Mouse (Mus musculus) midbrain, embryonic 12.5 days (tissue): Measurements from ENCODE around the gene Skap2. TPM values are rescaled to one million over a fixed set of nuclear protein-coding genes. Genes with fewer than 3 reads are reported as not detected.

Experiments used
- ATAC-seq: fragments of 200-750 bp; cut with Nextera tagmentation; 2 replicates; pipeline ENCODE4 v1.8.0; 2017; ENCODE audit warnings: low read depth, moderate TSS enrichment, moderate library complexity; ENCODE audit not compliant: low FRiP score
- H3K27ac ChIP-seq: fragments of 300-500 bp; sonication (generic); replicated peaks from 2 replicates; pipeline ENCODE4 v1.5.1; 2016; ENCODE audit warnings: mild to moderate bottlenecking
- H3K27me3 ChIP-seq: fragments of 300-500 bp; sonication (generic); 2 replicates; pipeline ENCODE4 v1.6.1; 2016; ENCODE audit warnings: mild to moderate bottlenecking
- H3K36me3 ChIP-seq: fragments of 300-500 bp; sonication (generic); 2 replicates; pipeline ENCODE4 v1.6.1; 2016
- H3K4me1 ChIP-seq: fragments of 300-500 bp; sonication (generic); 2 replicates; pipeline ENCODE4 v1.6.1; 2016
- H3K4me2 ChIP-seq: fragments of 300-500 bp; sonication (generic); replicated peaks from 2 replicates; pipeline ENCODE4 v1.6.1; 2016; ENCODE audit warnings: mild to moderate bottlenecking, moderate library complexity
- H3K4me3 ChIP-seq: fragments of 300-500 bp; sonication (generic); 2 replicates; pipeline ENCODE4 v1.5.1; 2016; ENCODE audit warnings: mild to moderate bottlenecking
- H3K9ac ChIP-seq: fragments of 300-500 bp; sonication (generic); replicated peaks from 2 replicates; pipeline ENCODE4 v1.6.1; 2016; ENCODE audit warnings: mild to moderate bottlenecking, moderate library complexity
- H3K9me3 ChIP-seq: fragments of 300-500 bp; sonication (generic); 2 replicates; pipeline ENCODE4 v1.6.1; 2016; ENCODE audit warnings: mild to moderate bottlenecking
- WGBS: fragments of 180-500 bp; shearing (Covaris S2); methylation state at CpG from one replicate; pipeline ENCODE4 v1.1.7; 2016; 5-methylcytosine and 5-hydroxymethylcytosine counted together
- polyA plus RNA-seq: library from polyadenylated mRNA; unstranded; fragments of >200 nt; fragmentation: Nextera tagmentation; extraction: Ambion mirVana; gene quantifications from 2 replicates; pipeline ENCODE4 v1.2.1, GENCODE M21; 2016

Skap2 gene
- polyA plus RNA-seq, 1 experiment from 2014 or later, result 7.9 TPM

DNA sequence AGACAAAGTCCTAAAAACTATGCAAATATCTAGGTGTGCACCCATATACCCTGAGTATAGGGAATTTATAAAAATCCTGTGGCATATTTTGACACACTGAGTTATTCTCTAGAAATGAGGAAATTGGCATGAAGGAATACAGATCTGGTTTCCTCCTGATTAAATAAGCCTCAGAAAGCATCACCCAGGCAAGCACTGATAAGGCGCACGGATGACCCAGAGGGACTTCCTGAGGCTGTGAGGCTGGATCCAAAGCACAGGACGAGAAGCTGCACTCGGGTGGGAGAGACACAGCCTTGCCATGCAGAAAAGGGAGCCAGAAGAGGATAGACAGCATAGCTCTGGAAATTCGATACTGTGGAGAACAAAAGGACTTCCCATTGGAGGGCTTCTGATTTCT, 12.4 kb upstream of the Skap2 start:
- ATAC-seq, result no peak
- Histone ChIP-seq H3K4me2 (no peak overlapping the region), H3K4me1 (no peaks in the 10 kb centered on the region), H3K4me3 (no peak overlapping the region), H3K9ac (no peak overlapping the region), H3K9me3 (0 out of 2 replicates have a peak, but pooled peaks cover 4% of the 10 kb centered on the region), H3K27me3 (no peaks in the 10 kb centered on the region), H3K36me3 (no peaks in the 10 kb centered on the region), H3K27ac (no peak overlapping the region)
- 61% methylated on average over 5 of the region's 5 CpGs for WGBS

DNA sequence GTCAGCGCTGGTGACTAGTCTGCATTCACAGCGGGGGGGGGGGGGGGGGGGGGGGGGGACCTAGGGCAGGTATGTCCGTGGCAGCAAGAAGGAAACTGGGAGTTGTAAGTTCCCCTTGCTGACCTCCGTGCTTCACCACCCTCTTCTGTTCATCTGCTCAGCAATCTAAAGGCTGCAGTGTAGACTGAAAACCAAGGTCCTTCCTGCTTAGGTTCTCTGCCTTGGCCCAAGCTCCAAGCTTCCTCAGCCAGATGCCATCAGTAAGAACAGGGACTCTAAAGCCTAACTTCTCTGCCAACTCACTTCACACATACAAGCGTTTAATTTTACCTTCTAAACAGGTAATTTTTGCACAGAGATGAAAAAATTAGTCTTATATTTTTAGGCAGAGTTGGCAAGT, 10.0 kb upstream of the Skap2 start:
- 66% methylated on average over 3 of the region's 5 CpGs for WGBS
- no peak for ATAC-seq
- 0 out of 2 replicates have a peak, but pooled peaks cover 2% of the 10 kb centered on the region for H3K9me3 ChIP-seq
- no peak overlapping the region for H3K4me2 ChIP-seq
- H3K4me1 ChIP-seq, result no peaks in the 10 kb centered on the region
- H3K36me3 ChIP-seq, result no peaks in the 10 kb centered on the region
- H3K27me3 ChIP-seq, result no peaks in the 10 kb centered on the region
- no peak overlapping the region for H3K27ac ChIP-seq
- H3K4me3 ChIP-seq, result no peak overlapping the region
- H3K9ac ChIP-seq, result no peak overlapping the region

DNA sequence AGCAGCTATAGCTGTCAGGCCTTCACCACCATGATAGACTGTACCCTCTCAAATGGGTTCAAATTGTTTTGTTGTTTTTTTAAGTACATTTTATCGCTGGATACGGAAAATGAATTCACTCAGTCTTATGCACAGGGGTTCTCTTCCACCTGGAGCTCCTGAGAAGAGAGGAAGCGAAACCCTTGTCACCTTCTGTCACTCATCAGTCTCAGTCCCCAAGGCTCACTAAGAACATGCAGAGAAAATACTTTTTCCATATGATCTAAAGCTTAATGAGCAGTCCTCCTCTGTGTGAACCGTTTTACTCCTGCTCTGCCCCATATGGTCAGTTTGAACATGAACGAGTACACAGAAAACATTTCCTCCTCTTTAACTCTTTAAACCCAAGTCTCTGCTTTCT, 7.9 kb upstream of the Skap2 start:
- no peak overlapping the region for H3K27ac ChIP-seq
- no peak overlapping the region for H3K9ac ChIP-seq
- H3K4me1 ChIP-seq, result no peaks in the 10 kb centered on the region
- H3K4me3 ChIP-seq, result no peak overlapping the region
- ATAC-seq, result no peak
- H3K36me3 ChIP-seq, result no peaks in the 10 kb centered on the region
- H3K9me3 ChIP-seq, result no peaks in the 10 kb centered on the region
- WGBS, result 87% methylated on average over 5 of the region's 5 CpGs
- no peaks in the 10 kb centered on the region for H3K27me3 ChIP-seq
- H3K4me2 ChIP-seq, result no peak overlapping the region

GRCm38 (mm10) chr6:52013245-52013945, 1.0 kb upstream of the Skap2 start:
- H3K27me3 ChIP-seq, result peaks cover 39% of the 10 kb centered on the region
- 15% methylated on average over 3 of the region's 3 CpGs for WGBS
- H3K9ac ChIP-seq, result peak overlapping the region; percentile 45; the same call in 1 of the 2 replicates
- H3K4me2 ChIP-seq, result peak overlapping the region; percentile 92
- ATAC-seq, result no peak
- no peak overlapping the region for H3K27ac ChIP-seq
- H3K4me1 ChIP-seq, result peaks cover 10% of the 10 kb centered on the region; the same call in 1 of the 2 replicates
- peak overlapping the region; percentile 61 for H3K4me3 ChIP-seq
- no peaks in the 10 kb centered on the region for H3K9me3 ChIP-seq
- no peaks in the 10 kb centered on the region for H3K36me3 ChIP-seq

- Histone ChIP-seq H3K27me3 (peaks cover 55% of the 10 kb centered on the region), H3K9me3 (no peaks in the 10 kb centered on the region), H3K4me3 (peak overlapping the region; percentile 61), H3K9ac (peak overlapping the region; percentile 51; the same call in 1 of the 2 replicates), H3K4me1 (peaks cover 10% of the 10 kb centered on the region; the same call in 1 of the 2 replicates), H3K27ac (no peak overlapping the region), H3K36me3 (no peaks in the 10 kb centered on the region), H3K4me2 (peak overlapping the region; percentile 92)
- WGBS, result 9% methylated on average over 26 of the region's 26 CpGs
- no peak; the same call in 1 of the 2 replicates for ATAC-seq
These were observed 565 bp downstream of the Skap2 start for GRCm38 (mm10) chr6:52011559-52012408.

DNA sequence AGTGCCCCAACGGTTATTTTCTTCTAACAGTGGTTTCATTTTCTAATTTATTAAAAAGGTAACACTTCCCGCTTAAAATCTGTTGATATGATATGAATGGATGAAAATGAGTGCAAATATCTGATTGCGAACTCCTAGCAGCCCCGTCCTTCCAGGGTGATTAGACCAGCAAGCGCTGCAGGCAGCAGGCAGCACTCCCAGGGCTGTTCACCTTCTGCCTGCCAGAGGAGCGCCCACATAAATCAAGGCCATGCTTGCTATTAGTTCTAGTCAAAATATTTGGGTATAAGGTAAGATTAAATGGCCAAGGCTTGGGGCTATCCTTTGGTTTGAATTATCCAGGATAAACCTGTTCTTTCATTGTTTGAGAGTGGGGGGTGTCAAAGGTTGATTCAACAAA, 3.0 kb downstream of the Skap2 start:
- no peak overlapping the region for H3K9ac ChIP-seq
- no peak overlapping the region for H3K27ac ChIP-seq
- no peak overlapping the region for H3K4me3 ChIP-seq
- no peak for ATAC-seq
- peaks cover 75% of the 10 kb centered on the region for H3K27me3 ChIP-seq
- no peaks in the 10 kb centered on the region for H3K36me3 ChIP-seq
- WGBS, result 62% methylated on average over 6 of the region's 6 CpGs
- H3K9me3 ChIP-seq, result no peaks in the 10 kb centered on the region
- H3K4me1 ChIP-seq, result peaks cover 10% of the 10 kb centered on the region; the same call in 1 of the 2 replicates
- H3K4me2 ChIP-seq, result no peak overlapping the region

DNA sequence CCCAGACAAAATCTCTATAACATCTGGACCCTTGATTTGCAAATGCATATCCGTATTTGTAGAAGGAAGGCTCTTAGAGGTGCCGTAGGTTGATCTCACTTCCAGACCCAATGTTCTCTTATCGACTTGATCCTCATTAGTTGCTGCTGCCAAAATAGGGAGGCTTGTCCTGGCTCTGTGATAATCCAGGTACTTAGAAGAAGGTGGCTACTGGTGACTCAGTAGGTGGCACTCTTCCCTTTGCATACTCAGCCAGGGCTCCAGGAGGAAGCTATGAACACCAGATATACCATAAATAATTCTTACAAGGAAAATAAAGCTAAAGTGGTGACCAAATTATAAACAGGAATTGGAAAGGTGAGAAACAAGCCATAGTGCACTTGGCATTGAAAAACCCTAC, 3.6 kb downstream of the Skap2 start:
- no peak overlapping the region for H3K4me3 ChIP-seq
- no peaks in the 10 kb centered on the region for H3K36me3 ChIP-seq
- H3K27me3 ChIP-seq, result peaks cover 76% of the 10 kb centered on the region
- peaks cover 10% of the 10 kb centered on the region; the same call in 1 of the 2 replicates for H3K4me1 ChIP-seq
- H3K9me3 ChIP-seq, result no peaks in the 10 kb centered on the region
- WGBS, result 44% methylated on average over 3 of the region's 3 CpGs
- H3K9ac ChIP-seq, result no peak overlapping the region
- no peak overlapping the region for H3K4me2 ChIP-seq
- ATAC-seq, result no peak
- H3K27ac ChIP-seq, result no peak overlapping the region

DNA sequence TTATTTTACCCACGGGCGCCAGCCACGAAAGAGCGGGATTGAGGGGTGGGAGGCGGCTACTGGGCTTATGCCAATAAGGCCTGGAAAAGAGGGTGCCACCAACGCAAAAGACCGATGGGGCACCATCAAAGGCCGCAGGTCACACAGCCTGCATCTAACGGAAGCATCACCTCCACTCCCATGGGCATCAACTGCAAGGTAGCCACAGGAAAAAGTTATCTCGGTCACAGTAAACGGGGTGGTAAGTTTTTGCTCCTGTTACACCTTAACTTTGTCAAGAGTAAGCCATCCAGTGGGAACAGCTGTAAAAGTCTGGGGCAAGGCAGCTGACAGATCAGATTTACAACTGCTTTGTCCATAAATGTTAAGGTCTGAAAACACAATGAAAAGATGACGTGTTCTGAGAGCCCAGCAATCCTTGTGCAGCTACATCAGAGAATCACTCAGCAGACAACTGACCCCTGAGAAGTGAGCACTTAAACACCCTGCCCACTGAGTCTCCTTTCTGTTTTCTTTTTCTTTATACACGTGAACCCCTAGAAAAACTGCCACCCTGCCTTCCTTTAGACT, 5.6 kb downstream of the Skap2 start:
- Histone ChIP-seq H3K4me3 (no peak overlapping the region), H3K9me3 (no peaks in the 10 kb centered on the region), H3K4me2 (no peak overlapping the region), H3K27ac (no peak overlapping the region), H3K4me1 (peaks cover under 1% of the 10 kb centered on the region; the same call in 1 of the 2 replicates), H3K9ac (no peak overlapping the region), H3K27me3 (peaks cover 79% of the 10 kb centered on the region), H3K36me3 (no peaks in the 10 kb centered on the region)
- no peak for ATAC-seq
- 4% methylated on average over 13 of the region's 13 CpGs for WGBS

DNA sequence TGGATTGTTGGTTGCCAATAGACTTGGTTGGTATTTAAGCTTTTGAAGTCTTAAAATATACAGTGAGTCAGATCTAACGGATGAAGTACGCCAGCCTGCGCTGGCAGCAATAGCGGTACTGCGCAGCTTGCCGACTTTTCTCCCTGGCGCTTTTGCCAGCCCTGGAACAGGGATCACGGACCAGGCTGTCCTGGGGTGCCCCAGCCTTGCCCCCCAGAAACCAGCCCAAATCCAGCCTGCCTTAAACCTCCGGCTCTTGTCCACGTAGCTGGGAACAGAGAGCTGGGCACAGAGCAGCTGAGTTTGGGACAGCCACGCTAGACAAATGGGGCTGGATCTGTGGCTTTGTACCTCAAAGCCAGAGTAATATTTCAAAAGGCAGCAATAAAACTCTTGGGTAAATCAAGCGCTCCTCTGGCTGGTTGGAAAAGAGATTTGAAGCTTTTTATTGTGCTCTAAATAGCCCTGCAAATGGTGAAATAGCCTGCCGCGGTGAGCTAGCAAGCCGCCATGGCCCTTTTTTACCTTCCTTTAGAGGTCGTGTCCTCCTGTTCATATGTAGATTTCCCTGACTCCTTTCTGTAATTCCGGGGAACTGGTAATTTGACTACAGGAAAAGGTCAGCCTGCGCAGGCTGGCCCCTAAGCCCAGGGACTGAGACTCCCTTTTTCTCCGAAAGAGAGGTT, 6.2 kb downstream of the Skap2 start:
- Histone ChIP-seq H3K4me3 (no peak overlapping the region), H3K4me2 (no peak overlapping the region)
- no peak for ATAC-seq

GRCm38 (mm10) chr6:52005616-52005962, 6.8 kb downstream of the Skap2 start:
- Histone ChIP-seq H3K4me1 (no peaks in the 10 kb centered on the region), H3K4me2 (no peak overlapping the region), H3K36me3 (no peaks in the 10 kb centered on the region), H3K9me3 (no peaks in the 10 kb centered on the region), H3K9ac (no peak overlapping the region), H3K4me3 (no peak overlapping the region), H3K27me3 (peaks cover 73% of the 10 kb centered on the region), H3K27ac (no peak overlapping the region)
- 9% methylated on average over 8 of the region's 8 CpGs for WGBS
- ATAC-seq, result no peak

More for the DNA sequence above, 6.2 kb downstream of the Skap2 start:
- H3K9me3 ChIP-seq, result no peaks in the 10 kb centered on the region
- H3K9ac ChIP-seq, result no peak overlapping the region
- H3K27ac ChIP-seq, result no peak overlapping the region
- peaks cover 74% of the 10 kb centered on the region for H3K27me3 ChIP-seq
- H3K4me1 ChIP-seq, result no peaks in the 10 kb centered on the region
- no peaks in the 10 kb centered on the region for H3K36me3 ChIP-seq
- 1% methylated on average over 19 of the region's 19 CpGs for WGBS

GRCm38 (mm10) chr6:52004995-52005394, 7.4 kb downstream of the Skap2 start:
- Histone ChIP-seq H3K27ac (no peak overlapping the region), H3K36me3 (no peaks in the 10 kb centered on the region), H3K27me3 (peaks cover 71% of the 10 kb centered on the region), H3K4me1 (no peaks in the 10 kb centered on the region), H3K9me3 (no peaks in the 10 kb centered on the region), H3K9ac (no peak overlapping the region), H3K4me2 (no peak overlapping the region), H3K4me3 (no peak overlapping the region)
- 25% methylated on average over 3 of the region's 3 CpGs for WGBS
- ATAC-seq, result no peak
